Mouse (Mus musculus): ENCODE data around the gene Prpsap1.
"Not testable (repeated sequence)": the region's sequence is repeated elsewhere in the genome, so short reads cannot be mapped to it uniquely, and the experiment has no call there.

Gene Prpsap1

GRCm38 (mm10) chr11:116515330-116516020 lies 21.5 kb upstream of the Prpsap1 start:
- no peak for DNase-seq (ENCODE audit: low read depth, low spot score)

GRCm38 (mm10) chr11:116513531-116514038 lies 19.6 kb upstream of the Prpsap1 start:
- no peak for DNase-seq (ENCODE audit: low read depth, low spot score)

- no peak for DNase-seq (ENCODE audit: low read depth, low spot score)
Measured at GRCm38 (mm10) chr11:116512987-116513386, 19.0 kb upstream of the Prpsap1 start.

- no peak for DNase-seq (ENCODE audit: low read depth, low spot score)
Measured at GRCm38 (mm10) chr11:116512154-116512553, 18.2 kb upstream of the Prpsap1 start.

GRCm38 (mm10) chr11:116511301-116511868 lies 17.4 kb upstream of the Prpsap1 start:
- peak; percentile 54 for DNase-seq (ENCODE audit: low read depth, low spot score)

GRCm38 (mm10) chr11:116508689-116509088 lies 14.7 kb upstream of the Prpsap1 start:
- DNase-seq (ENCODE audit: low read depth, low spot score) = no peak

GRCm38 (mm10) chr11:116506151-116506875 lies 12.3 kb upstream of the Prpsap1 start:
- DNase-seq (ENCODE audit: low read depth, low spot score) = no peak

- no peak for DNase-seq (ENCODE audit: low read depth, low spot score)
Measured at GRCm38 (mm10) chr11:116505573-116505972, 11.6 kb upstream of the Prpsap1 start.

GRCm38 (mm10) chr11:116504516-116504915 lies 10.5 kb upstream of the Prpsap1 start:
- peak; percentile 51 for DNase-seq (ENCODE audit: low read depth, low spot score)

GRCm38 (mm10) chr11:116501005-116501746 lies 7.2 kb upstream of the Prpsap1 start:
- DNase-seq (ENCODE audit: low read depth, low spot score) = peak; percentile 78

- DNase-seq (ENCODE audit: low read depth, low spot score) = no peak
Measured at GRCm38 (mm10) chr11:116499018-116499417, 5.0 kb upstream of the Prpsap1 start.

- DNase-seq (ENCODE audit: low read depth, low spot score) = no peak
Measured at GRCm38 (mm10) chr11:116498596-116498995, 4.6 kb upstream of the Prpsap1 start.

- DNase-seq (ENCODE audit: low read depth, low spot score) = no peak
Measured at GRCm38 (mm10) chr11:116497313-116497712, 3.3 kb upstream of the Prpsap1 start.

- DNase-seq (ENCODE audit: low read depth, low spot score) = no peak
Measured at GRCm38 (mm10) chr11:116494474-116495174, 622 bp upstream of the Prpsap1 start.

GRCm38 (mm10) chr11:116493191-116493590 lies 811 bp downstream of the Prpsap1 start:
- DNase-seq (ENCODE audit: low read depth, low spot score) = no peak

GRCm38 (mm10) chr11:116492507-116492906 lies 1.5 kb downstream of the Prpsap1 start:
- DNase-seq (ENCODE audit: low read depth, low spot score) = not testable (repeated sequence)

GRCm38 (mm10) chr11:116491338-116491737 lies 2.7 kb downstream of the Prpsap1 start:
- DNase-seq (ENCODE audit: low read depth, low spot score) = peak; percentile 63

- DNase-seq (ENCODE audit: low read depth, low spot score) = peak; percentile 93
Measured at GRCm38 (mm10) chr11:116490232-116491107, 3.5 kb downstream of the Prpsap1 start.

GRCm38 (mm10) chr11:116489771-116490231 lies 4.2 kb downstream of the Prpsap1 start:
- DNase-seq (ENCODE audit: low read depth, low spot score) = no peak

All from ES-CJ7 (cell line).